Mouse (Mus musculus): Measurements from ENCODE around the gene Serpind1.

GRCm38 (mm10) chr16:17392784-17393183 lies 61.6 kb downstream of the Serpind1 start:
- TF ChIP-seq CTCF (IDR thresholded peaks at IDR 0.05; ENCODE audit: low read depth, low read length) (no peak), POLR2AphosphoS5 (IDR thresholded peaks at IDR 0.05; ENCODE audit: insufficient replicate concordance, low read depth, low read length) (no peak), GATA1 (IDR thresholded peaks at IDR 0.05; ENCODE audit: borderline replicate concordance, low read length) (no peak)
